Mouse (Mus musculus): Measurements from ENCODE around the gene Col18a1.

The Col18a1 gene

GRCm38 (mm10) chr10:77165963-77166717 is at the start of gene Col18a1:
TSS of gene Col18a1 (minus strand) at chr10:77166548.
- DNase-seq: peak; percentile 47

GRCm38 (mm10) chr10:77215641-77216040 is 49.3 kb upstream of the Col18a1 start:
- DNase-seq: peak; percentile 36

GRCm38 (mm10) chr10:77214586-77214985 is 48.2 kb upstream of the Col18a1 start:
- DNase-seq: peak; percentile 56

- DNase-seq: no peak
Observed at GRCm38 (mm10) chr10:77213483-77213882, 47.1 kb upstream of the Col18a1 start.

GRCm38 (mm10) chr10:77212354-77213120 is 46.2 kb upstream of the Col18a1 start:
- DNase-seq: no peak

GRCm38 (mm10) chr10:77211116-77211570 is 44.8 kb upstream of the Col18a1 start:
- DNase-seq: peak; percentile 69

- DNase-seq: no peak
Observed at GRCm38 (mm10) chr10:77210666-77211065, 44.3 kb upstream of the Col18a1 start.

- DNase-seq: no peak
Observed at GRCm38 (mm10) chr10:77209261-77209660, 42.9 kb upstream of the Col18a1 start.

GRCm38 (mm10) chr10:77206565-77207079 is 40.3 kb upstream of the Col18a1 start:
- DNase-seq: peak; percentile 83

GRCm38 (mm10) chr10:77206134-77206533 is 39.8 kb upstream of the Col18a1 start:
- no peak for DNase-seq

- no peak for DNase-seq
Observed at GRCm38 (mm10) chr10:77203960-77204359, 37.6 kb upstream of the Col18a1 start.

- no peak for DNase-seq
Observed at GRCm38 (mm10) chr10:77201919-77202318, 35.6 kb upstream of the Col18a1 start.

- DNase-seq: no peak
Observed at GRCm38 (mm10) chr10:77200295-77200694, 33.9 kb upstream of the Col18a1 start.

GRCm38 (mm10) chr10:77199229-77199628 is 32.9 kb upstream of the Col18a1 start:
- no peak for DNase-seq

- DNase-seq: no peak
Observed at GRCm38 (mm10) chr10:77197469-77198209, 31.3 kb upstream of the Col18a1 start.

- no peak for DNase-seq
Observed at GRCm38 (mm10) chr10:77196676-77197075, 30.3 kb upstream of the Col18a1 start.

GRCm38 (mm10) chr10:77196115-77196514 is 29.8 kb upstream of the Col18a1 start:
- DNase-seq: no peak

GRCm38 (mm10) chr10:77193495-77193894 is 27.1 kb upstream of the Col18a1 start:
- no peak for DNase-seq

GRCm38 (mm10) chr10:77192745-77193144 is 26.4 kb upstream of the Col18a1 start:
- DNase-seq: no peak

- no peak for DNase-seq
Observed at GRCm38 (mm10) chr10:77190967-77191915, 24.9 kb upstream of the Col18a1 start.

GRCm38 (mm10) chr10:77187427-77187826 is 21.1 kb upstream of the Col18a1 start:
- DNase-seq: no peak

- peak; percentile 17 for DNase-seq
Observed at GRCm38 (mm10) chr10:77182804-77183331, 16.5 kb upstream of the Col18a1 start.
